Mouse (Mus musculus) MEL (cell line): ENCODE results near the gene Zfp646. TPM values are rescaled to one million over a fixed set of nuclear protein-coding genes. Genes with fewer than 3 reads are reported as not detected.
A peak's percentile ranks its signal among the peaks of the same experiment; 100 is the strongest.

Experiments used
- DNase-seq: peaks from one replicate; pipeline ENCODE4 v3.0.0; 2011; ENCODE audit warnings: low read depth, low spot score
- H3K27ac ChIP-seq: 2 replicates; pipeline ENCODE4 v1.5.1; 2012; ENCODE audit warnings: low read depth, mild to moderate bottlenecking, control low read depth, low read length, moderate library complexity; ENCODE audit not compliant: control insufficient read depth
- H3K27me3 ChIP-seq, 2 experiments: fragments of 150-350 bp in 1 of 2; sonication (generic) in 1 of 2; 2 replicates each; pipeline ENCODE4 v1.6.1; 2012; ENCODE audit warnings: low read length in 2 of 2, mild to moderate bottlenecking in 2 of 2, improper control_type of control experiment in 1 of 2, moderate library complexity in 1 of 2; ENCODE audit not compliant: insufficient read depth in 2 of 2, control insufficient read depth in 1 of 2
- H3K36me3 ChIP-seq, 2 experiments: 2 replicates each; pipeline ENCODE4 v1.6.1; 2012 to 2014; ENCODE audit warnings: low read length in 2 of 2, improper control_type of control experiment in 1 of 2, inconsistent platforms in 1 of 2, mild to moderate bottlenecking in 1 of 2; ENCODE audit not compliant: insufficient read depth in 2 of 2, control insufficient read depth in 1 of 2
- H3K4me1 ChIP-seq, 2 experiments: fragments of 150-350 bp in 1 of 2; sonication (generic) in 1 of 2; 2 replicates each; pipeline ENCODE4 v1.6.1; 2012; ENCODE audit warnings: low read length in 2 of 2, improper control_type of control experiment in 1 of 2, mild to moderate bottlenecking in 1 of 2; ENCODE audit not compliant: insufficient read depth in 2 of 2, control insufficient read depth in 1 of 2
- H3K4me3 ChIP-seq, 2 experiments: fragments of 150-350 bp in 1 of 2; sonication (generic) in 1 of 2; 2 replicates each; pipeline ENCODE4 v1.5.1; 2012; ENCODE audit warnings: low read depth in 2 of 2, low read length in 2 of 2, mild to moderate bottlenecking in 2 of 2, moderate library complexity in 2 of 2, control low read depth in 1 of 2, improper control_type of control experiment in 1 of 2; ENCODE audit not compliant: control insufficient read depth in 1 of 2, insufficient read depth in 1 of 2
- H3K79me2 ChIP-seq: 2 replicates; pipeline ENCODE4 v1.6.1; 2012; ENCODE audit warnings: mild to moderate bottlenecking, low read length, moderate library complexity; ENCODE audit not compliant: control insufficient read depth, poor library complexity, insufficient read depth
- H3K9ac ChIP-seq: 2 replicates; pipeline ENCODE4 v1.6.1; 2012; ENCODE audit warnings: low read depth, mild to moderate bottlenecking, control low read depth, low read length, moderate library complexity; ENCODE audit not compliant: control insufficient read depth, poor library complexity, severe bottlenecking
- H3K9me3 ChIP-seq: fragments of 150-350 bp; sonication (generic); replicated peaks from 2 replicates; pipeline ENCODE4 v1.6.1; 2012; ENCODE audit warnings: mild to moderate bottlenecking, low read length, improper control_type of control experiment, moderate library complexity; ENCODE audit not compliant: insufficient read depth
- BHLHE40 ChIP-seq: IDR thresholded peaks from 2 replicates; pipeline ENCODE4 v1.6.1; 2012; ENCODE audit warnings: low read depth, mild to moderate bottlenecking, inconsistent platforms, low read length, improper control_type of control experiment, borderline replicate concordance
- CHD1 ChIP-seq: IDR thresholded peaks from 2 replicates; pipeline ENCODE4 v1.6.1; 2012; ENCODE audit warnings: low read depth, mild to moderate bottlenecking, inconsistent platforms, low read length, improper control_type of control experiment
- CHD2 ChIP-seq: IDR thresholded peaks from 2 replicates; pipeline ENCODE4 v1.6.1; 2011; ENCODE audit warnings: low read length, improper control_type of control experiment
- CTCF ChIP-seq, 3 experiments: IDR thresholded peaks in 2 of 3; conservative IDR thresholded peaks in 1 of 3; 2 replicates each; pipeline ENCODE4 v1.5.1; 2011 to 2012; ENCODE audit warnings: low read length in 3 of 3, low read depth in 2 of 3, mild to moderate bottlenecking in 2 of 3, improper control_type of control experiment in 1 of 3, inconsistent platforms in 1 of 3, mixed read lengths in 1 of 3, moderate library complexity in 1 of 3; ENCODE audit not compliant: control insufficient read depth in 1 of 3, insufficient read depth in 1 of 3, poor library complexity in 1 of 3, severe bottlenecking in 1 of 3
- E2F4 ChIP-seq: IDR thresholded peaks from 2 replicates; pipeline ENCODE4 v1.6.1; 2011; ENCODE audit warnings: low read depth, low read length, improper control_type of control experiment, borderline replicate concordance
- EP300 ChIP-seq, 2 experiments: IDR thresholded peaks; 2 replicates each; pipeline ENCODE4 v1.6.1; 2011; ENCODE audit warnings: improper control_type of control experiment in 2 of 2, low read length in 2 of 2, low read depth in 1 of 2, mild to moderate bottlenecking in 1 of 2
- ETS1 ChIP-seq: IDR thresholded peaks from 2 replicates; pipeline ENCODE4 v1.6.1; 2012; ENCODE audit warnings: low read depth, mild to moderate bottlenecking, inconsistent platforms, low read length, improper control_type of control experiment, moderate library complexity
- GATA1 ChIP-seq: IDR thresholded peaks from 2 replicates; pipeline ENCODE4 v1.6.1; 2011; ENCODE audit warnings: low read depth, low read length, improper control_type of control experiment
- KAT2A ChIP-seq: conservative IDR thresholded peaks from 2 replicates; pipeline ENCODE4 v1.6.1; 2012; ENCODE audit warnings: low read depth, low read length, improper control_type of control experiment, inconsistent platforms
- MAFK ChIP-seq: IDR thresholded peaks from 2 replicates; pipeline ENCODE4 v1.6.1; 2011; ENCODE audit warnings: low read depth, mild to moderate bottlenecking, low read length, improper control_type of control experiment, borderline replicate concordance
- MAZ ChIP-seq: IDR thresholded peaks from 2 replicates; pipeline ENCODE4 v1.6.1; 2012; ENCODE audit warnings: low read depth, mild to moderate bottlenecking, inconsistent platforms, low read length, improper control_type of control experiment
- MEF2A ChIP-seq: IDR thresholded peaks from 2 replicates; pipeline ENCODE4 v1.6.1; 2014; ENCODE audit warnings: low read depth, mild to moderate bottlenecking, inconsistent platforms, low read length, improper control_type of control experiment; ENCODE audit not compliant: poor library complexity, insufficient replicate concordance, severe bottlenecking; ENCODE audit errors: extremely low read depth
- MYC ChIP-seq: IDR thresholded peaks from 2 replicates; pipeline ENCODE4 v1.6.1; 2011; ENCODE audit warnings: low read depth, mild to moderate bottlenecking, low read length, improper control_type of control experiment, moderate library complexity
- NELFE ChIP-seq: IDR thresholded peaks from 2 replicates; pipeline ENCODE4 v1.6.1; 2011; ENCODE audit warnings: low read depth, low read length, improper control_type of control experiment
- NRF1 ChIP-seq: IDR thresholded peaks from 2 replicates; pipeline ENCODE4 v1.6.1; 2014; ENCODE audit warnings: low read depth, mild to moderate bottlenecking, inconsistent platforms, low read length, improper control_type of control experiment, moderate library complexity; ENCODE audit not compliant: poor library complexity, insufficient read depth, severe bottlenecking
- POLR2AphosphoS2 ChIP-seq: IDR thresholded peaks from 2 replicates; pipeline ENCODE4 v1.6.1; 2011; ENCODE audit warnings: low read length, improper control_type of control experiment
- RAD21 ChIP-seq: IDR thresholded peaks from 2 replicates; pipeline ENCODE4 v1.6.1; 2011; ENCODE audit warnings: mild to moderate bottlenecking, low read depth, low read length, improper control_type of control experiment
- TBP ChIP-seq: IDR thresholded peaks from 2 replicates; pipeline ENCODE4 v1.8.0; 2011; ENCODE audit warnings: low read depth, low read length, improper control_type of control experiment
- UBTF ChIP-seq: IDR thresholded peaks from 2 replicates; pipeline ENCODE4 v1.6.1; 2012; ENCODE audit warnings: low read depth, mild to moderate bottlenecking, inconsistent platforms, low read length, improper control_type of control experiment, moderate library complexity, borderline replicate concordance; ENCODE audit not compliant: insufficient read depth
- USF2 ChIP-seq, 2 experiments: IDR thresholded peaks; 2 replicates each; pipeline ENCODE4 v1.6.1; 2011 to 2012; ENCODE audit warnings: improper control_type of control experiment in 2 of 2, low read length in 2 of 2, borderline replicate concordance in 1 of 2, inconsistent platforms in 1 of 2, low read depth in 1 of 2, mild to moderate bottlenecking in 1 of 2; ENCODE audit not compliant: insufficient read depth in 1 of 2
- ZC3H11A ChIP-seq: IDR thresholded peaks from 2 replicates; pipeline ENCODE4 v1.6.1; 2012; ENCODE audit warnings: low read depth, mild to moderate bottlenecking, inconsistent platforms, low read length, improper control_type of control experiment
- polyA plus RNA-seq, 2 experiments: library from polyadenylated mRNA; stranded (reverse) in 1 of 2; unstranded in 1 of 2; fragments of >175 nt in 1 of 2; fragments of >200 nt in 1 of 2; gene quantifications; 2 replicates each; pipeline versions ENCODE4 v1.2.1 to v1.2.4; 2012; ENCODE audit warnings: low replicate concordance in 2 of 2, low read depth in 1 of 2; ENCODE audit not compliant: insufficient read length in 2 of 2, insufficient read depth in 1 of 2, missing spikeins in 1 of 2
- total RNA-seq: library from RNA; depleted of rRNA; stranded (reverse); fragments of 300-350 nt; gene quantifications from 2 replicates; pipeline ENCODE4 v1.2.3, GENCODE M21; 2012

Zfp646 gene
- total and polyA plus RNA-seq, 3 experiments = 35.8 to 38.2 TPM; not detected in 1

- no peak for TF ChIP-seq RAD21
- TF ChIP-seq GATA1 = no peak
- TF ChIP-seq CHD2 = no peak; the same call in 1 of the 2 replicates
- peak; percentile 52 for TF ChIP-seq NELFE
- no peak for TF ChIP-seq CTCF (IDR thresholded peaks at IDR 0.05 in 2 of 3, conservative IDR thresholded peaks at IDR 0.05 in 1 of 3; ENCODE audit: control insufficient read depth in 1 of 3, insufficient read depth in 1 of 3, low read depth in 2 of 3, low read length in 3 of 3, poor library complexity in 1 of 3, severe bottlenecking in 1 of 3)
- no peak for TF ChIP-seq BHLHE40
- peak; percentile 87; the same call in 1 of the 2 replicates for TF ChIP-seq E2F4
- TF ChIP-seq KAT2A = peak; percentile 89
- TF ChIP-seq, all 39 proteins: peak for 18
Observed at GRCm38 (mm10) chr7:127876467-127877348, 687 bp downstream of the Zfp646 start, which contains the start of gene Zfp668 (continued).

GRCm38 (mm10) chr7:127879301-127879700, 3.3 kb downstream of the Zfp646 start:
- Histone ChIP-seq H3K36me3 (peaks cover 6 to 22% of the 10 kb centered on the region in 2 experiments), H3K79me2 (peaks cover 75% of the 10 kb centered on the region), H3K9ac (no peak overlapping the region), H3K4me3 (no peak overlapping the region), H3K9me3 (no peaks in the 10 kb centered on the region), H3K4me1 (peaks cover 10 to 28% of the 10 kb centered on the region in 2 experiments), H3K27me3 (no peaks in the 10 kb centered on the region), H3K27ac (no peak overlapping the region)
- DNase-seq = no peak
- TF ChIP-seq KAT2A (no peak), TBP (no peak), ETS1 (no peak), E2F4 (no peak), POLR2AphosphoS2 (no peak), MEF2A (no peak), CHD1 (no peak), GATA1 (no peak), ZC3H11A (no peak), UBTF (no peak), MAZ (no peak), MYC (no peak), NRF1 (no peak), EP300 (IDR thresholded peaks at IDR 0.05; ENCODE audit: low read depth in 1 of 2, low read length in 2 of 2) (no peak), USF2 (IDR thresholded peaks at IDR 0.05; ENCODE audit: borderline replicate concordance in 1 of 2, insufficient read depth in 1 of 2, low read depth in 1 of 2, low read length in 2 of 2) (no peak), MAFK (no peak)
